Mouse (Mus musculus) heart, postnatal 0 days (tissue): Measurements from ENCODE around the gene Fbxl18. TPM values are rescaled to one million over a fixed set of nuclear protein-coding genes. Genes with fewer than 3 reads are reported as not detected.

ENCODE experiments used
- ATAC-seq: fragments of 200-750 bp; cut with Nextera tagmentation; 2 replicates; pipeline ENCODE4 v1.8.0; 2017; ENCODE audit warnings: low read depth, moderate number of reproducible peaks, moderate library complexity; ENCODE audit not compliant: insufficient read depth
- DNase-seq: peaks from one replicate; pipeline ENCODE4 v3.0.0-alpha.2; 2016; ENCODE audit warnings: low spot score
- H3K27ac ChIP-seq: fragments of 300-500 bp; sonication (generic); 2 replicates; pipeline ENCODE4 v1.5.1; 2014; ENCODE audit warnings: low read depth, mild to moderate bottlenecking
- H3K27me3 ChIP-seq: fragments of 300-500 bp; sonication (generic); 2 replicates; pipeline ENCODE4 v1.6.1; 2014; ENCODE audit warnings: low read length, mixed read lengths; ENCODE audit not compliant: control insufficient read depth, insufficient read depth
- H3K36me3 ChIP-seq: fragments of 300-500 bp; sonication (generic); replicated peaks from 2 replicates; pipeline ENCODE4 v1.6.1; 2014; ENCODE audit warnings: low read length, mixed read lengths; ENCODE audit not compliant: control insufficient read depth, insufficient read depth
- H3K4me1 ChIP-seq: fragments of 300-500 bp; sonication (generic); 2 replicates; pipeline ENCODE4 v1.6.1; 2014; ENCODE audit warnings: antibody characterized with exemption; ENCODE audit not compliant: control insufficient read depth, insufficient read depth
- H3K4me2 ChIP-seq: fragments of 300-500 bp; sonication (generic); 2 replicates; pipeline ENCODE4 v1.6.1; 2014; ENCODE audit warnings: low read depth, mild to moderate bottlenecking, low read length, moderate library complexity
- H3K4me3 ChIP-seq: fragments of 300-500 bp; sonication (generic); 2 replicates; pipeline ENCODE4 v1.5.1; 2014; ENCODE audit warnings: low read depth, low read length
- H3K9ac ChIP-seq: fragments of 300-500 bp; sonication (generic); replicated peaks from 2 replicates; pipeline ENCODE4 v1.6.1; 2014; ENCODE audit warnings: low read depth, low read length, mixed read lengths
- H3K9me3 ChIP-seq: fragments of 300-500 bp; sonication (generic); replicated peaks from 2 replicates; pipeline ENCODE4 v1.6.1; 2016; ENCODE audit warnings: low read length; ENCODE audit not compliant: control insufficient read depth
- CTCF ChIP-seq: IDR thresholded peaks from 2 replicates; pipeline ENCODE4 v1.5.1; 2016; ENCODE audit warnings: antibody characterized with exemption, control low read depth, low read depth
- EP300 ChIP-seq: IDR thresholded peaks from 2 replicates; pipeline ENCODE4 v1.6.1; 2016; ENCODE audit warnings: antibody characterized with exemption, low read depth
- WGBS: fragments of 180-500 bp; shearing (Covaris S2); extraction: QIAGEN DNeasy Blood & Tissue Kit; methylation state at CpG from one replicate; pipeline ENCODE4 v1.1.7; 2014; 5-methylcytosine and 5-hydroxymethylcytosine counted together
- polyA plus RNA-seq: library from polyadenylated mRNA; unstranded; fragments of >200 nt; fragmentation: Nextera tagmentation; extraction: Ambion mirVana; gene quantifications from 2 replicates; pipeline ENCODE4 v1.2.1, GENCODE M21; 2015
- total RNA-seq: library from RNA; depleted of rRNA; stranded (reverse); fragments of >200 nt; gene quantifications from 2 replicates; pipeline ENCODE4 v1.2.3, GENCODE M21; 2014; ENCODE audit warnings: low replicate concordance

Gene Fbxl18
- total and polyA plus RNA-seq, 2 experiments from 2014 or later, result 7.3 to 17.8 TPM

- TF ChIP-seq EP300 (no peak), CTCF (no peak)
- DNase-seq (no peak), ATAC-seq (no peak)
- no peaks in the 10 kb centered on the region for H3K4me1 ChIP-seq
- no peak overlapping the region for H3K4me2 ChIP-seq
- WGBS, result 81% methylated on average over 7 of the region's 7 CpGs
- no peak overlapping the region for H3K9ac ChIP-seq
- H3K36me3 ChIP-seq, result no peaks in the 10 kb centered on the region
- H3K4me3 ChIP-seq, result no peak overlapping the region
- H3K9me3 ChIP-seq, result no peaks in the 10 kb centered on the region
- no peak overlapping the region for H3K27ac ChIP-seq
- H3K27me3 ChIP-seq, result no peaks in the 10 kb centered on the region
Observed at GRCm38 (mm10) chr5:142850916-142851680, 44.1 kb downstream of the Fbxl18 start.

GRCm38 (mm10) chr5:142850476-142850875 is 44.7 kb downstream of the Fbxl18 start:
- Histone ChIP-seq H3K27ac (no peak overlapping the region), H3K9me3 (no peaks in the 10 kb centered on the region), H3K4me2 (no peak overlapping the region), H3K9ac (no peak overlapping the region), H3K4me1 (no peaks in the 10 kb centered on the region), H3K27me3 (no peaks in the 10 kb centered on the region), H3K36me3 (no peaks in the 10 kb centered on the region), H3K4me3 (no peak overlapping the region)
- TF ChIP-seq EP300, result no peak
- no peak for TF ChIP-seq CTCF
- DNase-seq (no peak), ATAC-seq (no peak)
- WGBS, result 77% methylated on average over 9 of the region's 9 CpGs

- 76% methylated on average over 7 of the region's 7 CpGs for WGBS
Observed at GRCm38 (mm10) chr5:142848911-142849310, 46.3 kb downstream of the Fbxl18 start.

GRCm38 (mm10) chr5:142848149-142848548 is 47.1 kb downstream of the Fbxl18 start:
- no peak overlapping the region for H3K27ac ChIP-seq
- no peaks in the 10 kb centered on the region for H3K4me1 ChIP-seq
- no peak overlapping the region for H3K9ac ChIP-seq
- H3K4me3 ChIP-seq, result no peak overlapping the region
- H3K36me3 ChIP-seq, result no peaks in the 10 kb centered on the region
- TF ChIP-seq CTCF (no peak), EP300 (no peak)
- 32% methylated on average over 3 of the region's 3 CpGs for whole genome bisulfite sequencing
- no peaks in the 10 kb centered on the region for H3K27me3 ChIP-seq
- no peaks in the 10 kb centered on the region for H3K9me3 ChIP-seq
- DNase-seq, result no peak
- ATAC-seq, result no peak
- H3K4me2 ChIP-seq, result no peak overlapping the region

More at GRCm38 (mm10) chr5:142848911-142849310, 46.3 kb downstream of the Fbxl18 start:
- Histone ChIP-seq H3K4me1 (no peaks in the 10 kb centered on the region), H3K27me3 (no peaks in the 10 kb centered on the region), H3K4me2 (no peak overlapping the region), H3K9ac (no peak overlapping the region), H3K27ac (no peak overlapping the region), H3K4me3 (no peak overlapping the region), H3K36me3 (no peaks in the 10 kb centered on the region), H3K9me3 (no peaks in the 10 kb centered on the region)
- DNase-seq (no peak), ATAC-seq (no peak)
- TF ChIP-seq CTCF, result no peak
- TF ChIP-seq EP300, result no peak

GRCm38 (mm10) chr5:142844467-142844866 is 50.8 kb downstream of the Fbxl18 start:
- Histone ChIP-seq H3K9ac (no peak overlapping the region), H3K27me3 (no peaks in the 10 kb centered on the region), H3K36me3 (no peaks in the 10 kb centered on the region), H3K4me3 (no peak overlapping the region), H3K4me1 (no peaks in the 10 kb centered on the region; the same call in 1 of the 2 replicates), H3K4me2 (no peak overlapping the region), H3K9me3 (no peaks in the 10 kb centered on the region), H3K27ac (no peak overlapping the region)
- ATAC-seq, result no peak
- TF ChIP-seq EP300 (no peak), CTCF (peak; percentile 36)
- WGBS, result 51% methylated on average over 8 of the region's 8 CpGs
- DNase-seq, result no peak
